Mouse (Mus musculus): Measurements from ENCODE around the gene Pnkp.

Pnkp gene

GRCm38 (mm10) chr7:44905430-44905829, 48.5 kb downstream of the Pnkp start:
- no peak for DNase-seq (ENCODE audit: inconsistent ontology term)

GRCm38 (mm10) chr7:44908706-44909476, 52.0 kb downstream of the Pnkp start:
- peak; percentile 86 for DNase-seq (ENCODE audit: inconsistent ontology term)
